Mouse (Mus musculus) myocyte (in vitro differentiated cells): Measurements from ENCODE around the gene Ttc17. TPM values are rescaled to one million over a fixed set of nuclear protein-coding genes. Genes with fewer than 3 reads are reported as not detected.

Experiments used
- H3K27me3 ChIP-seq: one replicate; pipeline ENCODE4 v1.6.1; 2011; ENCODE audit not compliant: control insufficient read depth, insufficient read depth, insufficient read length
- H3K36me3 ChIP-seq: one replicate; pipeline ENCODE4 v1.6.1; 2011; ENCODE audit not compliant: control insufficient read depth, insufficient read depth
- H3K4me2 ChIP-seq: one replicate; pipeline ENCODE4 v1.6.1; 2011; ENCODE audit warnings: low read depth, control low read depth
- H3K4me3 ChIP-seq: one replicate; pipeline ENCODE4 v1.5.1; 2011; ENCODE audit warnings: mild to moderate bottlenecking, control low read depth, moderate library complexity
- H3K79me2 ChIP-seq: one replicate; pipeline ENCODE4 v1.6.1; 2011; ENCODE audit not compliant: control insufficient read depth, insufficient read depth
- H3ac ChIP-seq: one replicate; pipeline ENCODE4 v1.6.1; 2011; ENCODE audit not compliant: control insufficient read depth, insufficient read length
- CEBPB ChIP-seq: IDR thresholded peaks from 2 replicates; pipeline ENCODE4 v1.6.1; 2011; ENCODE audit warnings: mild to moderate bottlenecking, moderate library complexity; ENCODE audit not compliant: poor library complexity, insufficient read depth, severe bottlenecking
- E2F4 ChIP-seq: IDR thresholded peaks from one replicate; pipeline ENCODE4 v1.6.1; 2011; ENCODE audit warnings: mild to moderate bottlenecking, control low read depth, moderate library complexity; ENCODE audit not compliant: insufficient read depth
- MAX ChIP-seq: IDR thresholded peaks from one replicate; pipeline ENCODE4 v1.6.1; 2011; ENCODE audit warnings: low read depth, mild to moderate bottlenecking, control low read depth
- MYOD1 ChIP-seq, 3 experiments: IDR thresholded peaks; one replicate each; pipeline ENCODE4 v1.6.1; 2011; ENCODE audit warnings: control low read depth in 2 of 3, low read depth in 2 of 3, mild to moderate bottlenecking in 2 of 3, moderate library complexity in 1 of 3; ENCODE audit not compliant: insufficient read length in 2 of 3, control insufficient read depth in 1 of 3
- MYOG ChIP-seq, 3 experiments: IDR thresholded peaks; one replicate each; pipeline ENCODE4 v1.6.1; 2011; ENCODE audit warnings: control low read depth in 2 of 3, low read depth in 2 of 3, mild to moderate bottlenecking in 2 of 3; ENCODE audit not compliant: insufficient read length in 2 of 3, control insufficient read depth in 1 of 3, insufficient read depth in 1 of 3
- POLR2A ChIP-seq: IDR thresholded peaks from one replicate; pipeline ENCODE4 v1.6.1; 2011; ENCODE audit warnings: low read depth, mild to moderate bottlenecking, control low read depth, moderate library complexity; ENCODE audit not compliant: insufficient read length
- POLR2AphosphoS2 ChIP-seq: IDR thresholded peaks from one replicate; pipeline ENCODE4 v1.6.1; 2011; ENCODE audit warnings: low read depth, control low read depth; ENCODE audit not compliant: insufficient read length
- REST ChIP-seq: IDR thresholded peaks from one replicate; pipeline ENCODE4 v1.6.1; 2011; ENCODE audit warnings: mild to moderate bottlenecking, control low read depth, moderate library complexity; ENCODE audit not compliant: insufficient read depth, insufficient read length
- SRF ChIP-seq: IDR thresholded peaks from one replicate; pipeline ENCODE4 v1.6.1; 2011; ENCODE audit warnings: low read depth; ENCODE audit not compliant: control insufficient read depth, insufficient read length
- TCF12 ChIP-seq: IDR thresholded peaks from one replicate; pipeline ENCODE4 v1.6.1; 2011; ENCODE audit warnings: mild to moderate bottlenecking, control low read depth; ENCODE audit not compliant: poor library complexity, insufficient read depth, severe bottlenecking
- TCF3 ChIP-seq: IDR thresholded peaks from one replicate; pipeline ENCODE4 v1.6.1; 2011; ENCODE audit warnings: low read depth, control low read depth; ENCODE audit not compliant: insufficient read length
- USF1 ChIP-seq: IDR thresholded peaks from one replicate; pipeline ENCODE4 v1.6.1; 2011; ENCODE audit warnings: low read depth, mild to moderate bottlenecking, control low read depth, moderate library complexity
- polyA plus RNA-seq: library from polyadenylated mRNA; unstranded; fragments of >200 nt; fragmentation: generic; extraction: Trizol; gene quantifications from one replicate; pipeline ENCODE4 v1.2.1, GENCODE M21; 2012; ENCODE audit warnings: missing spikeins

Gene Ttc17
- polyA plus RNA-seq, 1 experiment, result 13.5 TPM

- peaks cover 32% of the 10 kb centered on the region for H3K36me3 ChIP-seq
Observed at GRCm38 (mm10) chr2:94333086-94333485, 73.4 kb downstream of the Ttc17 start.

GRCm38 (mm10) chr2:94329336-94329735 is 77.2 kb downstream of the Ttc17 start:
- Histone ChIP-seq H3K4me2 (no peak overlapping the region), H3ac (no peak overlapping the region), H3K27me3 (no peaks in the 10 kb centered on the region), H3K36me3 (peaks cover 26% of the 10 kb centered on the region), H3K79me2 (no peaks in the 10 kb centered on the region), H3K4me3 (no peak overlapping the region)
- TF ChIP-seq MYOG (IDR thresholded peaks at IDR 0.05; ENCODE audit: control insufficient read depth in 1 of 3, insufficient read depth in 1 of 3, insufficient read length in 2 of 3, low read depth in 2 of 3) (no peak), REST (no peak)

More at GRCm38 (mm10) chr2:94333086-94333485, 73.4 kb downstream of the Ttc17 start:
- no peaks in the 10 kb centered on the region for H3K79me2 ChIP-seq
- no peak overlapping the region for H3K4me3 ChIP-seq
- H3ac ChIP-seq, result no peak overlapping the region
- H3K27me3 ChIP-seq, result no peaks in the 10 kb centered on the region
- no peak overlapping the region for H3K4me2 ChIP-seq
- TF ChIP-seq POLR2A, result no peak
- TF ChIP-seq SRF, result no peak
- no peak for TF ChIP-seq USF1
- no peak for TF ChIP-seq POLR2AphosphoS2
- TF ChIP-seq E2F4, result no peak
- no peak for TF ChIP-seq MAX
- TF ChIP-seq REST, result no peak
- no peak for TF ChIP-seq TCF3
- TF ChIP-seq TCF12, result no peak
- no peak for TF ChIP-seq MYOD1 (IDR thresholded peaks at IDR 0.05; ENCODE audit: control insufficient read depth in 1 of 3, insufficient read length in 2 of 3, low read depth in 2 of 3)
- no peak for TF ChIP-seq CEBPB
- TF ChIP-seq MYOG (IDR thresholded peaks at IDR 0.05; ENCODE audit: control insufficient read depth in 1 of 3, insufficient read depth in 1 of 3, insufficient read length in 2 of 3, low read depth in 2 of 3), result no peak

DNA sequence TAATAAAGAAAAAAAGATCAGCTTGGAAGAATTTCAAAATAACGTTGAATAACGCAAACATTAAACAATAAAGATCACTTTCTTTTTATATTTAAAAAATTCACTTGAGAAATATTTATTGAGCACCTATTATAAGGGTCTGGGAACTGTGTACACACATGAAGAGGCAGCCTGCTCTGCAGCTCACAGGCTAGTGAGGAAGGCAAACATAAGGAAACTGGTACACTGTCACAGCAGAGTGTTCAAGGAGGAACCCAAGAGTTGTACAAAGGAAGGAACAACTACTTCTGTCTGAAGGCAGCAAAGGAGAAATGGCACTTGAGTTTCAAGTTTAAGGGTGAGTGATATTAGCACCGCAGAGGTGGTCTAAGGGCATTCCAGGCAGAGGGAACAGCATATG is 78.7 kb downstream of the Ttc17 start:
- Histone ChIP-seq H3K4me3 (no peak overlapping the region), H3K27me3 (no peaks in the 10 kb centered on the region), H3ac (no peak overlapping the region), H3K36me3 (peaks cover 27% of the 10 kb centered on the region), H3K4me2 (no peak overlapping the region), H3K79me2 (no peaks in the 10 kb centered on the region)
- no peak for TF ChIP-seq TCF3
- no peak for TF ChIP-seq POLR2AphosphoS2
- no peak for TF ChIP-seq POLR2A
- no peak for TF ChIP-seq MYOD1 (IDR thresholded peaks at IDR 0.05; ENCODE audit: control insufficient read depth in 1 of 3, insufficient read length in 2 of 3, low read depth in 2 of 3)
- no peak for TF ChIP-seq USF1
- no peak for TF ChIP-seq E2F4
- no peak for TF ChIP-seq REST
- no peak for TF ChIP-seq CEBPB

GRCm38 (mm10) chr2:94319780-94320179 is 86.7 kb downstream of the Ttc17 start:
- Histone ChIP-seq H3K36me3 (peaks cover 31% of the 10 kb centered on the region), H3K4me2 (no peak overlapping the region), H3K4me3 (no peak overlapping the region), H3ac (no peak overlapping the region), H3K27me3 (no peaks in the 10 kb centered on the region), H3K79me2 (no peaks in the 10 kb centered on the region)
- TF ChIP-seq TCF12, result no peak
- no peak for TF ChIP-seq E2F4
- TF ChIP-seq MYOG (IDR thresholded peaks at IDR 0.05; ENCODE audit: control insufficient read depth in 1 of 3, insufficient read depth in 1 of 3, insufficient read length in 2 of 3, low read depth in 2 of 3), result no peak
- no peak for TF ChIP-seq SRF
- no peak for TF ChIP-seq MYOD1 (IDR thresholded peaks at IDR 0.05; ENCODE audit: control insufficient read depth in 1 of 3, insufficient read length in 2 of 3, low read depth in 2 of 3)
- TF ChIP-seq REST, result no peak
- TF ChIP-seq MAX, result no peak
- TF ChIP-seq TCF3, result no peak

DNA sequence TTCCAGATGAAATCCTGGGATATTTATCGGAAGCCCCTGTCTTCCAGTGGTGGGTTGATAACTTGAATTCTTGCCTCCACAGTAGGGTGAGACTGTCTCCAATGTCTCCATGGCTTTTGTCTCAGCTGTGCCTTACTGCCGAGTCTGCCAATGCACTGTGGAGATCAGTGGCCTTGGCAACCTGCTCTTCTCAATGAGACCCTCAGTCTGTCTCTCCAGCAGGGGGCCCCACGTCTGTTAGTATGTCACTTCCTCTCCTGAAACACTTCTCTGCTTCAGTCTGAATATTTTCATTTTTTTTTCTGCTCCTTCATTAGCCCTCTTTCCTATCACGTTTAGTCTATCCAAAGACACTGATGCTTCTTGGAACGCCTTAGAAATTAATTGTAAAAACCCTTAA is 90.0 kb downstream of the Ttc17 start:
- Histone ChIP-seq H3K4me2 (no peak overlapping the region), H3K27me3 (no peaks in the 10 kb centered on the region), H3K79me2 (no peaks in the 10 kb centered on the region), H3ac (no peak overlapping the region), H3K36me3 (peaks cover 19% of the 10 kb centered on the region), H3K4me3 (no peak overlapping the region)
- no peak for TF ChIP-seq USF1
- no peak for TF ChIP-seq CEBPB
- TF ChIP-seq E2F4, result no peak
- TF ChIP-seq TCF12, result no peak
- TF ChIP-seq POLR2A, result no peak
- no peak for TF ChIP-seq TCF3
- no peak for TF ChIP-seq REST
- no peak for TF ChIP-seq MYOD1 (IDR thresholded peaks at IDR 0.05; ENCODE audit: control insufficient read depth in 1 of 3, insufficient read length in 2 of 3, low read depth in 2 of 3)
- TF ChIP-seq POLR2AphosphoS2, result no peak
- no peak for TF ChIP-seq MYOG (IDR thresholded peaks at IDR 0.05; ENCODE audit: control insufficient read depth in 1 of 3, insufficient read depth in 1 of 3, insufficient read length in 2 of 3, low read depth in 2 of 3)
- TF ChIP-seq SRF, result no peak
- no peak for TF ChIP-seq MAX
